Mouse (Mus musculus): ENCODE results near the gene Ndufa3.

DNA sequence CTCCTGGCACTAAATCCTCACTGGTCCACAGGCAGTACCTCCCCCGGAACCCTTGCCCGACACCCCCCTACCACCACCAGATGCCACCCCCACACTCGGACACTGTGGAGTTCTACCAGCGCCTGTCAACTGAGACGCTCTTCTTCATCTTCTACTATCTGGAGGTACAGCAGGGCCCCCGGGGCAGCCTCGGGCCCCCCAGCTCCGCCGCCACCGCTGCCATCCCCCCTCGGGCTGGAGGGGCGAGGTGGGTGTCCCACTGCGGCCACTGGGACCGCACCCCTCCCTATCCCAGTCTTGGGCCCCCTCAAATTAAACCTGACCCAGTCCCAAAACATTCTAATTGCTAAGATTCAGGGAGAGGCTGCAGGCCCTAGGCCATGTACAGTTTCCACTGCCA lies 41.4 kb downstream of the Ndufa3 start:
- TF ChIP-seq GATA1 (IDR thresholded peaks at IDR 0.05; ENCODE audit: borderline replicate concordance, low read length) (no peak), FLI1 (IDR thresholded peaks at IDR 0.05; ENCODE audit: low read length) (no peak)

All from megakaryocyte, embryonic 14.5 days (primary cell).